Mouse (Mus musculus) intestine, embryonic 15.5 days (tissue): Measurements from ENCODE around the gene Cpne8. TPM values are rescaled to one million over a fixed set of nuclear protein-coding genes. Genes with fewer than 3 reads are reported as not detected.

ENCODE experiments used
- ATAC-seq: fragments of 200-750 bp; cut with Nextera tagmentation; 2 replicates; pipeline ENCODE4 v1.8.0; 2017; ENCODE audit warnings: moderate TSS enrichment, moderate library complexity
- H3K27ac ChIP-seq: fragments of 300-500 bp; sonication (generic); 2 replicates; pipeline ENCODE4 v1.5.1; 2015; ENCODE audit warnings: mild to moderate bottlenecking, inconsistent platforms
- H3K27me3 ChIP-seq: fragments of 300-500 bp; sonication (generic); replicated peaks from 2 replicates; pipeline ENCODE4 v1.6.1; 2015; ENCODE audit warnings: inconsistent platforms
- H3K36me3 ChIP-seq: fragments of 300-500 bp; sonication (generic); 2 replicates; pipeline ENCODE4 v1.6.1; 2015; ENCODE audit warnings: inconsistent platforms
- H3K4me1 ChIP-seq: fragments of 300-500 bp; sonication (generic); replicated peaks from 2 replicates; pipeline ENCODE4 v1.6.1; 2015; ENCODE audit warnings: inconsistent platforms
- H3K4me2 ChIP-seq: fragments of 300-500 bp; sonication (generic); replicated peaks from 2 replicates; pipeline ENCODE4 v1.6.1; 2015; ENCODE audit warnings: mild to moderate bottlenecking, inconsistent platforms
- H3K4me3 ChIP-seq: fragments of 300-500 bp; sonication (generic); replicated peaks from 2 replicates; pipeline ENCODE4 v1.5.1; 2015; ENCODE audit warnings: inconsistent platforms
- H3K9ac ChIP-seq: fragments of 300-500 bp; sonication (generic); 2 replicates; pipeline ENCODE4 v1.6.1; 2015; ENCODE audit warnings: inconsistent platforms
- H3K9me3 ChIP-seq: fragments of 300-500 bp; sonication (generic); 2 replicates; pipeline ENCODE4 v1.6.1; 2016; ENCODE audit warnings: inconsistent platforms
- WGBS: fragments of 180-500 bp; shearing (Covaris S2); methylation state at CpG from one replicate; pipeline ENCODE4 v1.1.7; 2015; 5-methylcytosine and 5-hydroxymethylcytosine counted together
- polyA plus RNA-seq: library from polyadenylated mRNA; unstranded; fragments of >200 nt; fragmentation: Nextera tagmentation; extraction: Ambion mirVana; gene quantifications from 2 replicates; pipeline ENCODE4 v1.2.1, GENCODE M21; 2015

Gene Cpne8
- polyA plus RNA-seq = 39.0 and 39.2 TPM in 2 replicates

DNA sequence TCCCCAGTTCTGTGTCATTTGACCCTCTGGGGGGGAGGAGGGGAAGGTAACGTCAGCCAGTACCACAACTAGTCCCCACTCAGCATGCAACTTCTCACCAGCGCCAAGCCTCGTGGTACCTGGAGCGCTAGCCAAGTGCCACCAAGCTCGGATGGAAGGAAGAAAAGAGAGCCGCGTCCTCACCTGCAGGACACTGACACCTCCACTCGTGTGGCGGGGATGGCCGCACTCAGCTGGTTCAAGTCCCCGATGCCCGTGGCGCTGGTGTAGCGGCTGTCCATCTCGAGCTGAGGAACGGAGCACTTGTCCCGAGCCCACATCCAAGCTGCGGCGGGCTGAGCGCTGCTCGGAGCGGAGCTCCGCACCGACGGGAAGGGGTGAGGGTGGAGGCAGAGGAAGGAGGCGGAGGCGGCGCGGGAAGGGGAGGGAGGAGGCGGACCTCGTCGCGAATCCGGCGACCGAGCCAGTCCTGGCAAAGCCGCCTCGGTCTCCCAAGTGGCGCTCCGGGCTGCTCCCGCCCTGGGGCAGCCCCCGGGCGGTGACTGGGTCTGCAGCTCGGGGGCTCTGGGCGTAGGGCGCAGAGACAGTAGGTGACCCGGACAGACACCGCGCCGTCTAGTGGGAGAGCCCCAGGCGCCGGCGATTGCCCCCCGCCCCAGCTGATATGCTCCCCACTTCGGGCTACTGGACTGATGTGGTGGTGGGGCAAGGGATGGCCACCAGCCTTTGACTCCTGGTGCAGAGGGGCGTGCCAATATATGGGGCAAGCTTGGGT lies at the start of gene Cpne8:
Cpne8 (minus strand) TSS at position 448 of the 775 bp plus-strand sequence.
- peak; percentile 88 for ATAC-seq
- no peaks in the 10 kb centered on the region for H3K9me3 ChIP-seq
- peak within 1 kb of the TSS; percentile 93 for H3K4me2 ChIP-seq
- peak within 1 kb of the TSS; percentile 64 for H3K9ac ChIP-seq
- H3K27me3 ChIP-seq = no peaks in the 10 kb centered on the region
- H3K36me3 ChIP-seq = no peaks in the 10 kb centered on the region
- peak within 1 kb of the TSS; percentile 62 for H3K4me3 ChIP-seq
- H3K27ac ChIP-seq = peak within 1 kb of the TSS; percentile 52
- under 1% methylated on average over 48 of the region's 56 CpGs for WGBS
- H3K4me1 ChIP-seq = 0 out of 2 replicates have a peak, but pooled peaks cover 3% of the 10 kb centered on the region

DNA sequence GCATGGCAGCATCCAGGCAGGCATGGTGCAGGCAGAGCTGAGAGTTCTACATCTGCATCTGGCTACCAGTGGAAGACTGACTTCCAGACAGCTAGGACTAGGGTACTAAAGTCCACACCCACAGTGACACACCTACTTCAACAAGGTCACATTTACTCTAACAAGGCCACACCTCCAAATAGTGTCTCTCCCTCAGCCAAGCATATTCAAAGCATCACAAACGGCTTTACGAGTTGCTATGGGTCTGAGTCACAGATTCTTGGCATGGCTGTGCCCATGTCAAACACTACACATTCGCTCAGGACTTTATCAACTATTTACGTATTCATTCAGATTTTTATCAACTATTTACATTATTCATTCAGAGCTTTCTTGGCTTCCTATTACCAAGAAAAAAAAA lies 38.5 kb upstream of the Cpne8 start:
- WGBS = 56% methylated on average over 4 of the region's 4 CpGs
- Histone ChIP-seq H3K4me3 (no peak overlapping the region), H3K4me2 (no peak overlapping the region), H3K9me3 (no peaks in the 10 kb centered on the region), H3K27ac (no peak overlapping the region), H3K4me1 (no peaks in the 10 kb centered on the region), H3K36me3 (no peaks in the 10 kb centered on the region), H3K9ac (no peak overlapping the region), H3K27me3 (no peaks in the 10 kb centered on the region)
- ATAC-seq = 0 out of 2 replicates have a peak, but pooled peaks have one; percentile 53

DNA sequence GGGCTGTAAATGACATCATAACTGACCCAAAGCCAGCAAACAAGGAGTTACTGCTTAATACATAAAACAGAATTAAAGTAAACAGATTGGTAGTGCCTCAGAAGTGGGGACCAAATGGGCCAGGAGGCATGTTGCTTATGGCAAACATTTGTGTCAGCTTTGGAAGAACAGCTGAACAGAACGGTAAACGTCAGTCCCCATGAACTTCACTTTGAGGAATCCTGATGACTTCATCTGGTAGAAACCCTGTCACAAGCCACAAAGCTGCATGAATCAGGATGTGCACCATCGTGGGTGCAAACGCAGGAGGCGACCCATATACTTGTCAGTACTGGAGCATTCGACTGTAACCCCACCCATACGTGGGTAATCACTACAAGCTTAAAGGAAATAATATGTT lies 30.1 kb upstream of the Cpne8 start:
- Histone ChIP-seq H3K4me1 (no peaks in the 10 kb centered on the region), H3K9ac (no peak overlapping the region), H3K27ac (no peak overlapping the region), H3K4me3 (no peak overlapping the region), H3K9me3 (no peaks in the 10 kb centered on the region), H3K4me2 (no peak overlapping the region), H3K36me3 (no peaks in the 10 kb centered on the region), H3K27me3 (no peaks in the 10 kb centered on the region)
- WGBS = 79% methylated on average over 7 of the region's 7 CpGs
- ATAC-seq = no peak

DNA sequence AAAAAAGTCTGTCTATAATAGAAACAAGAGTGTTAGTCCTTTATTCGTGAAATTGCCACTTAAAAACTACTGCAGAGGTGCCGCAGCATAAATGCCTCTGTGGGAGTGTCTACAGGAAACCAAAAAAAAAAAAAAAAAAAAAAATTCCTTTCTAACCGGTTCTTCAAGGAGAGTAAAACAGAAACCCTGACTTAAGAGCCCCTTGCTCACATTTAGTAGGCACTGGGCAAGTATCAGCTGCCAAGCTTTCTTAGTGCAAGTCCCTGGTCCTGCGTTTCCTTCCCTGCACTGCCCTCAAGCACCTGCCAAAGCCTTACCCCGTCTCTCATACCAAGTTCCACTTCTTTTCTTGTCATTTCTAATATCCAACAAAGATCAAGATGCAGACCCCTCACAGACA lies 25.1 kb upstream of the Cpne8 start:
- Histone ChIP-seq H3K4me1 (no peaks in the 10 kb centered on the region), H3K36me3 (no peaks in the 10 kb centered on the region), H3K4me2 (no peak overlapping the region), H3K27ac (no peak overlapping the region), H3K9me3 (no peaks in the 10 kb centered on the region), H3K4me3 (no peak overlapping the region), H3K27me3 (no peaks in the 10 kb centered on the region), H3K9ac (no peak overlapping the region)
- no peak for ATAC-seq
- 55% methylated on average over 5 of the region's 5 CpGs for WGBS

DNA sequence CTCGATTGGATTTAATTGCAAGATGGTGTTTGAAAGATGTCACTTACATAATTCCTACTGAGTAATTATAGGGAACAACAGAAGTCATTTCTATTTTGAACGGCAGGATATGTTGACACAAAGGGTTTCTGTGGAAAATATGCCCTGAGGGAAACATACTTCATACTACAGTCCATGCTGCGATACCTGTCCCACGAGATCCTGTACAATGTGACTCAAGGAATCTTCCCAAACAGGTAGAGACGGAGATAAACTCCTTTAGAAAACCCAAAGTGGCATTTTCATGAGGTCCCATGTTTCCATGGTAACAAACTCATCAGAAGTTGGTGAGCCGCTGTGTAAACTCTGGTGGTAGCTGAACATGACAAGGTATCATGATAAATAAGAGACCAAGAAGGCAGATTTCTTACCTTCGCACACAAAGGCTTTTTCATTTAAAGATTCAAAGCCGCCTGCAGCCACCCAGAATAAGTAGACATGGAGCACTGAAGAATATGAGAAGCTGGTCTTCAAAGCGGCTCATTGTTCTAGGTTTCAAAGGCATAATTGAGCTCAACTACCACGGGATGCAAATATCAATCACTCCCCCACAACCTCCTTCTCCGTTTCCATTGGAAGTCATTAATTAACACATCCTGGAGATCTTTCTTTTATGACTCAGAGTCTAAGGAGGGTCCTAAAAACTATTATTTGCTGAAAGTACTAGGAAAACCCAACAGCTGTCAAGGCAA lies 24.4 kb upstream of the Cpne8 start:
- H3K9me3 ChIP-seq = no peaks in the 10 kb centered on the region
- no peak overlapping the region for H3K9ac ChIP-seq
- ATAC-seq = no peak
- H3K27ac ChIP-seq = no peak overlapping the region
- no peak overlapping the region for H3K4me3 ChIP-seq
- H3K36me3 ChIP-seq = no peaks in the 10 kb centered on the region
- H3K4me1 ChIP-seq = no peaks in the 10 kb centered on the region
- H3K27me3 ChIP-seq = no peaks in the 10 kb centered on the region
- WGBS = 59% methylated on average over 11 of the region's 11 CpGs
- H3K4me2 ChIP-seq = no peak overlapping the region

DNA sequence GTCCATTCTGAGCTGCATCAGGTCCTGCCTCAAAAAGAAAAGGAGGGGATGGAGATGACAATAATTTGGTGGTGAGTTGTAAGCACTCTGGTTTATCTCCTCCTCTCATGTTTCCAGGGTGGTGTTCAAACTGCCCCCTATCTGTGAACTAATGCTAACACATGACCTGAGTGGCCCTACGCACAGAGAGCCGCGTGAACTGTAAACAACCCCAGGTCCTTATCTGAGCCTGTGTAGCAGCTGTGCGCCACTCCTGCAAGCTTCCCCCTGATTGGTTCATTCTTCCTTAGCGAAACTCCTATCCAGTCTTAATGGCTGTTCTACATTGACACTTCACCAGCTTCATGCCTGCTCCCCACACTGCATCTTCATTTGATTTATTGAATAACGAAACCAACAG lies 7.5 kb upstream of the Cpne8 start:
- 74% methylated on average over 6 of the region's 6 CpGs for WGBS

DNA sequence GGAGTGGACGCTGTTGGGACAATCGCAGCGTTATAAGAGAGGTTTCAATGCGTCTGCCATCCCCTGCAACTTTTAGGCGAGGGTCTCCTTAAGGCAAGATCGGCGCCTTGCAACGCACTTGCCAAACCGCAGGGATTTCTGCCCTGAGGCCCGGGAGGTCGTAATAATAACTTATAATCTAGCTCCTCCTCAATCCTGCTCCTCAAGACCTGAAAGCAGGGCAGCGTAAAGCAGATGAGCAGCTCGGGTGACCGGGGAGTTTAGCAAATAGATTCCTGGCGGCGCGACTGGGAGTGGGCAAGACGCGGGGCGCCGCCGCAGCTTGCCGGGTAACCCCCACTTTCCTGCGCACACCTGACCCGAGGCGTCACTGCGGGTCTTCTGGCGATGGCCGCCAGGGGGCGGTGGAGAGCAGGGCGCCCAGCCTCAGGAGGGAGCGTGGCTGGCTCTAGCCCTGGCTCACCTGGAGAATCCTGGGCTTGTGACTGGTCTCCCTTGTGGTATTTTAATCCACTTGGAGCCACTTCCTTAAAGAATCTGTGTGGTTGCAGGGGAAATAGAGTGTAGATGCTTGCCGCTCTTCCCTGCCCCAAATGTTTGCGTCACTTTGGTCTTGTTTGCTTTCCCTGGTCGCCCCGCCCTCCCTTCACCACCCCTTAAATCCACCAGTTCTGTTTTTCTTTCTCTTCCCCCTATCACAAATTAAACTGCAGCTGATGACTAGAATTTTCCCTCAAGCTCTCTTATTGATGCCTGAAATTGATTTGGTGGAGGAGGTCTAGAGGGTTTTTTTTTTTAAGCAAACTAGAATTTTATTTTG lies 738 bp upstream of the Cpne8 start:
- peak overlapping the region; percentile 64 for H3K9ac ChIP-seq
- peak overlapping the region; percentile 52; the same call in 1 of the 2 replicates for H3K27ac ChIP-seq
- H3K36me3 ChIP-seq = no peaks in the 10 kb centered on the region
- WGBS = 3% methylated on average over 36 of the region's 36 CpGs
- H3K4me2 ChIP-seq = peak overlapping the region; percentile 93
- H3K27me3 ChIP-seq = no peaks in the 10 kb centered on the region
- H3K4me1 ChIP-seq = 0 out of 2 replicates have a peak, but pooled peaks cover 3% of the 10 kb centered on the region
- peak overlapping the region; percentile 62 for H3K4me3 ChIP-seq
- peak; percentile 91 for ATAC-seq
- H3K9me3 ChIP-seq = no peaks in the 10 kb centered on the region

More for the DNA sequence above, 7.5 kb upstream of the Cpne8 start:
- no peak overlapping the region for H3K27ac ChIP-seq
- no peaks in the 10 kb centered on the region for H3K9me3 ChIP-seq
- no peaks in the 10 kb centered on the region for H3K27me3 ChIP-seq
- ATAC-seq = no peak
- no peak overlapping the region for H3K4me2 ChIP-seq
- H3K9ac ChIP-seq = no peak overlapping the region
- H3K36me3 ChIP-seq = no peaks in the 10 kb centered on the region
- no peaks in the 10 kb centered on the region for H3K4me1 ChIP-seq
- no peak overlapping the region for H3K4me3 ChIP-seq

DNA sequence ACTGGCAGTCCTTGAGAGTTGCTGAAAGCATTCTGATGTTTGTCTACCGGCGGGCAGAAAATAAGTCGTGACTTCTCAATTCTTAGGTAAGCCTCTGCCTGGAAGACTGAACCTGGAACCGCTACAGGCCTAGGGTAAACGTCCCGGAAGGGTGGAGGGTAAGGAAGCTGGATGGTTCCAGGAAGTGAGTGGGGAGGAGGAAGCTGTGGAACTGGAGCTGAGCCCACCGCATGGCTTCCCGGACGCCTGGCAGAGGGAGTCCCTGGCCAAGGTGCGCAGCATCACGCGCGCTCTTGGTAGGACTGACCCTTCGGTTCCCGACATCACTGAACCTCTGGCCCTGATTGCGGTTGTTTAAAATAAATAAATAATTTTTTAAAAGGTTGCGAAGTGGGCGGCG lies 744 bp downstream of the Cpne8 start:
- peak overlapping the region; percentile 64 for H3K9ac ChIP-seq
- no peak overlapping the region for H3K27ac ChIP-seq
- H3K27me3 ChIP-seq = no peaks in the 10 kb centered on the region
- 5% methylated on average over 19 of the region's 19 CpGs for WGBS
- H3K9me3 ChIP-seq = no peaks in the 10 kb centered on the region
- no peaks in the 10 kb centered on the region for H3K36me3 ChIP-seq
- ATAC-seq = peak; percentile 32
- H3K4me3 ChIP-seq = peak overlapping the region; percentile 62
- H3K4me1 ChIP-seq = 0 out of 2 replicates have a peak, but pooled peaks cover 3% of the 10 kb centered on the region
- H3K4me2 ChIP-seq = peak overlapping the region; percentile 93

DNA sequence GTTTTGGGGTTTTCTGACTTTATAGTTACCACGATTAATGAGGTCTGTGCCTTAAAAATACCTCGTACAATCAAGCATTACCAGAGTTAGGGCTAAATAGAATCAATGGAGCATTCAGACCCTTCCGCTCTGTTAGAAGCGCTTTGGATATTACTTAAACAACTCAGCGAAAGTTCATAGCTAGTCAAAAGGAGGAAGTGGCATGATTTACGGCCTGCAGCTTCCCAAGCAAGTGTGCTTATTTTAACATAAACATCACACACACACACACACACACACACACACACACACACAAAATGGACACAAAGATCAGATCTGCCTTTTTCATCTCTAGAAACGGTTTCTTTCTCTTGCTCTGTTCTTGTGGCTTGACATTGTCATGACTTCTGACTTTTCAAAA lies 9.7 kb downstream of the Cpne8 start:
- Histone ChIP-seq H3K4me1 (no peaks in the 10 kb centered on the region), H3K36me3 (no peaks in the 10 kb centered on the region), H3K4me2 (no peak overlapping the region), H3K4me3 (no peak overlapping the region), H3K9me3 (no peaks in the 10 kb centered on the region), H3K27ac (no peak overlapping the region), H3K27me3 (no peaks in the 10 kb centered on the region), H3K9ac (no peak overlapping the region)
- no peak for ATAC-seq
- WGBS = 42% methylated on average over 7 of the region's 7 CpGs

DNA sequence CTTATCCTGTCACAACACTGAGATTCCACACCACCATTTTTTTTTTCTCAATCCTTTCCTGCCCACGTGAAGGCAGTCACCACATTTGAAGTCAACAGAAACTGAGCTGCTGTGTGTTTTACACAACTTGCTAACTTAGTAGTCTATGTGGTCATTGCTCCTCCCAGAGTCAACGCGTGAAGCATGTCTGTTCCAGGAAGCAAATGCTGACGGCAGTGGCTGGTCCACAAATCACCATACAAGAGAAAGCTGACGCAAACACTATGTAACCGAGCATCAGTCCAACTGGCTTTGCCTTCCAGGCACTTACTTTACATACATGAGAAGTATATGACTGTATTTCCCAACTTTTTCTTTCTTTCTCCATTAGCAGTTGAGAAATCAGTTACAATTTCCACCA lies 12.3 kb downstream of the Cpne8 start:
- Histone ChIP-seq H3K36me3 (no peaks in the 10 kb centered on the region), H3K4me2 (no peak overlapping the region), H3K27ac (no peak overlapping the region), H3K27me3 (no peaks in the 10 kb centered on the region), H3K4me3 (no peak overlapping the region), H3K9ac (no peak overlapping the region), H3K9me3 (no peaks in the 10 kb centered on the region), H3K4me1 (no peaks in the 10 kb centered on the region)
- 77% methylated on average over 6 of the region's 6 CpGs for WGBS
- no peak for ATAC-seq

DNA sequence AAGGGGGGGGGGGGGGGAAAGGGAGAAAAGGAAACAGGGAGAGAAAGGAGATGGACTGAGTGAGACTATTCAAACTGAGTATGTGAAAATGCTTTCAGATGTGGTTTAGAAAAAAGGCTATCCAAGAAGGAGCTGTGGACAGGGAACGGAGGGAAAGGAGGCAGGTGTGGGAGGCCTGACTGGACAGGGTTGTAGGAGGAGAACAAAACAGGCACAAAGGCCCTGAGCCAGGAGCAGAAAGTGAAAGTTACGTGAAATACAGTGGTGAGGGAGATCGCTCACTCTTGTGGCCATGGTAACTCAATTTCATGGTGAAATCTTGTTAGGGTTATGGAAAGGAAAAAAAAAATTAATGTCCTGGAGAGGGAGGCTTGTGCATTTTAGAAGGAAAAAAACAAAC lies 14.6 kb downstream of the Cpne8 start:
- 71% methylated on average over 3 of the region's 3 CpGs for WGBS
- Histone ChIP-seq H3K27me3 (no peaks in the 10 kb centered on the region), H3K9me3 (no peaks in the 10 kb centered on the region), H3K9ac (no peak overlapping the region), H3K4me2 (no peak overlapping the region), H3K4me1 (no peaks in the 10 kb centered on the region), H3K36me3 (no peaks in the 10 kb centered on the region), H3K27ac (no peak overlapping the region), H3K4me3 (no peak overlapping the region)
- no peak for ATAC-seq

DNA sequence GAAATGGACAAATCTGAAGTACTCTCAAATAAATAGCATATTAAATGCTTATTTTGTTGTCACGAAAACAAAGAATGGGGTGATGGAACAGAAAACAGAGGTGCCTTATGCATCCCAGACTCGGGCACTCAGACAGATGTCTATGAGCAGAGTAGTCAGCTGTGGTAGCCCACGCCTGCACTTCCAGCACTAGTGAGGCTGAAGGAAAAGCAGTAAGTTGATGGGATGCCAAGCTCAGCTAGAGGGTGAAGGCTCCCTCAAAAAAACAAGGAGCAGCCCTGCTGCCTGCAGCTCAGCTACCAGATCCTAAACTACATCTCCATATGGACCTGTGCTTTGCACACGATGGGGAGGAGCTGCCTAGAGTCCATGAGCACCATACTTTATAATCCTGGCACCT lies 15.6 kb downstream of the Cpne8 start:
- WGBS = 78% methylated on average over 4 of the region's 4 CpGs
- H3K9ac ChIP-seq = no peak overlapping the region
- H3K4me2 ChIP-seq = no peak overlapping the region
- no peaks in the 10 kb centered on the region for H3K9me3 ChIP-seq
- H3K4me3 ChIP-seq = no peak overlapping the region
- H3K36me3 ChIP-seq = no peaks in the 10 kb centered on the region
- H3K27me3 ChIP-seq = no peaks in the 10 kb centered on the region
- H3K27ac ChIP-seq = no peak overlapping the region
- no peaks in the 10 kb centered on the region for H3K4me1 ChIP-seq
- no peak for ATAC-seq
